19 mouse cellular contexts compared by ENCODE assay signal in genomic region chr15:30681939-30682338, GRCm38 (mm10).
A peak's percentile ranks its signal among the peaks of the same experiment; 100 is the strongest.
DNase-seq lines count a peak whose midpoint lies in the region; ATAC-seq and TF ChIP-seq lines count a peak whose summit lies in the region.
"Had no signal": no experiment of that assay in that cellular context is flagged by ENCODE, and none has a peak within 500 bp of the region (broad histone marks: within the 10 kb centered on the region; RNA-seq: fewer than 3 reads in every experiment).

No protein-coding gene starts in this region.

- H3K27ac ChIP-seq in lung, postnatal 0 days (ENCODE audit: low read length): no peak overlapping the region
- H3K27ac ChIP-seq in olfactory bulb, adult 2 months (ENCODE audit: insufficient read depth, low read depth, low read length): peak overlapping the region; percentile 80; the same call in 1 of the 2 replicates
- H3K27ac ChIP-seq: embryonic facial prominence, embryonic 12.5 days; heart, embryonic 13.5 days; hindbrain, embryonic 12.5 days had no signal

- no peak for TF ChIP-seq CTCF in lung, postnatal 0 days (IDR thresholded peaks at IDR 0.05)
- no peak for TF ChIP-seq CTCF in olfactory bulb, adult 2 months (IDR thresholded peaks at IDR 0.05; ENCODE audit: insufficient read depth, low read depth, low read length)

- no peak overlapping the region for H3K9ac ChIP-seq in lung, postnatal 0 days (replicated peaks; ENCODE audit: low read depth)
- H3K9ac ChIP-seq: embryonic facial prominence, embryonic 12.5 days; forebrain, embryonic 15.5 days; heart, embryonic 13.5 days; hindbrain, embryonic 12.5 days had no signal

- intact Hi-C loops in heart, postnatal 10 days (cut with DNase I): no loop called here

- no peaks in the 10 kb centered on the region for H3K9me3 ChIP-seq in lung, postnatal 0 days (ENCODE audit: low read length)
- H3K9me3 ChIP-seq: embryonic facial prominence, embryonic 12.5 days; forebrain, embryonic 15.5 days; heart, embryonic 13.5 days; hindbrain, embryonic 12.5 days had no signal

- no peak overlapping the region for H3K4me2 ChIP-seq in lung, postnatal 0 days (replicated peaks; ENCODE audit: low read depth, low read length)
- H3K4me2 ChIP-seq: embryonic facial prominence, embryonic 12.5 days; forebrain, embryonic 15.5 days; heart, embryonic 13.5 days; hindbrain, embryonic 12.5 days had no signal

- no peaks in the 10 kb centered on the region for H3K36me3 ChIP-seq in lung, postnatal 0 days (ENCODE audit: insufficient read depth, low read length)
- H3K36me3 ChIP-seq: embryonic facial prominence, embryonic 12.5 days; forebrain, embryonic 15.5 days; heart, embryonic 13.5 days; hindbrain, embryonic 12.5 days had no signal

- peak; percentile 19 to 45 for DNase-seq in frontal cortex, adult 2 months (ENCODE audit: extremely low spot score in 1 of 2, low spot score in 1 of 2)
- no peak for DNase-seq in frontal cortex, postnatal 25 days (ENCODE audit: low spot score in 2 of 2)
- DNase-seq in lung, postnatal 0 days (ENCODE audit: low spot score): no peak
- DNase-seq in lung, postnatal 36 days: no peak
- peak; percentile 33 for DNase-seq in 3T3-L1 (ENCODE audit: low read depth, low spot score)
- no peak for DNase-seq in heart, postnatal 10 days
- DNase-seq: adrenal gland, postnatal 14 days; cerebellum, adult 8-10 months; cerebellum, postnatal 14 days; gastrocnemius, postnatal 36 days; heart, postnatal 4 days had no signal

- TF ChIP-seq POLR2A in olfactory bulb, adult 2 months (IDR thresholded peaks at IDR 0.05; ENCODE audit: insufficient read depth, low read depth, low read length): no peak

- H3K4me3 ChIP-seq in lung, postnatal 0 days (ENCODE audit: low read depth, low read length): no peak overlapping the region
- H3K4me3 ChIP-seq in olfactory bulb, adult 2 months (ENCODE audit: insufficient read depth, low read depth, low read length): no peak overlapping the region
- H3K4me3 ChIP-seq: embryonic facial prominence, embryonic 12.5 days; forebrain, embryonic 15.5 days; heart, embryonic 13.5 days; hindbrain, embryonic 12.5 days had no signal

- ATAC-seq in lung, postnatal 0 days: peak; percentile 38; the same call in 1 of the 2 replicates
- ATAC-seq: activated CD4-positive, CD25-positive, alpha-beta regulatory T cell, adult 4 months; Patski had no signal

- H3K27me3 ChIP-seq in lung, postnatal 0 days (replicated peaks; ENCODE audit: insufficient read depth, low read length): no peaks in the 10 kb centered on the region
- H3K27me3 ChIP-seq: CH12.LX; embryonic facial prominence, embryonic 12.5 days; forebrain, embryonic 15.5 days; heart, embryonic 13.5 days; hindbrain, embryonic 12.5 days; Patski had no signal

- no peak for TF ChIP-seq EP300 in lung, postnatal 0 days (IDR thresholded peaks at IDR 0.05)

- WGBS in lung, postnatal 0 days: 55% methylated on average over 4 of the region's 4 CpGs
- WGBS in olfactory bulb, adult 2 months: 61% methylated on average over 4 of the region's 4 CpGs

- no peaks in the 10 kb centered on the region for H3K4me1 ChIP-seq in lung, postnatal 0 days (ENCODE audit: insufficient read depth, low read depth, low read length)
- H3K4me1 ChIP-seq in olfactory bulb, adult 2 months (ENCODE audit: control insufficient read depth, insufficient read depth, low read length): peaks cover 5% of the 10 kb centered on the region
- H3K4me1 ChIP-seq: forebrain, embryonic 15.5 days; hindbrain, embryonic 12.5 days had no signal

Comparison
In these comparisons a context has a peak if more than half of its experiments do, and no peak if none do; other contexts are left out.
1. DNase-seq: peak in frontal cortex, adult 2 months (2 of 2) and 3T3-L1 (single experiment); none in frontal cortex, postnatal 25 days (0 of 2), lung, postnatal 0 days (single experiment), lung, postnatal 36 days (single experiment) and heart, postnatal 10 days (0 of 2).